Mouse (Mus musculus): ENCODE data around the gene Dchs1. TPM values are rescaled to one million over a fixed set of nuclear protein-coding genes. Genes with fewer than 3 reads are reported as not detected.

Dchs1 gene
- polyA plus RNA-seq (2012; rRNA removed) = 0.85 and 1.2 TPM in 2 replicates

DNA sequence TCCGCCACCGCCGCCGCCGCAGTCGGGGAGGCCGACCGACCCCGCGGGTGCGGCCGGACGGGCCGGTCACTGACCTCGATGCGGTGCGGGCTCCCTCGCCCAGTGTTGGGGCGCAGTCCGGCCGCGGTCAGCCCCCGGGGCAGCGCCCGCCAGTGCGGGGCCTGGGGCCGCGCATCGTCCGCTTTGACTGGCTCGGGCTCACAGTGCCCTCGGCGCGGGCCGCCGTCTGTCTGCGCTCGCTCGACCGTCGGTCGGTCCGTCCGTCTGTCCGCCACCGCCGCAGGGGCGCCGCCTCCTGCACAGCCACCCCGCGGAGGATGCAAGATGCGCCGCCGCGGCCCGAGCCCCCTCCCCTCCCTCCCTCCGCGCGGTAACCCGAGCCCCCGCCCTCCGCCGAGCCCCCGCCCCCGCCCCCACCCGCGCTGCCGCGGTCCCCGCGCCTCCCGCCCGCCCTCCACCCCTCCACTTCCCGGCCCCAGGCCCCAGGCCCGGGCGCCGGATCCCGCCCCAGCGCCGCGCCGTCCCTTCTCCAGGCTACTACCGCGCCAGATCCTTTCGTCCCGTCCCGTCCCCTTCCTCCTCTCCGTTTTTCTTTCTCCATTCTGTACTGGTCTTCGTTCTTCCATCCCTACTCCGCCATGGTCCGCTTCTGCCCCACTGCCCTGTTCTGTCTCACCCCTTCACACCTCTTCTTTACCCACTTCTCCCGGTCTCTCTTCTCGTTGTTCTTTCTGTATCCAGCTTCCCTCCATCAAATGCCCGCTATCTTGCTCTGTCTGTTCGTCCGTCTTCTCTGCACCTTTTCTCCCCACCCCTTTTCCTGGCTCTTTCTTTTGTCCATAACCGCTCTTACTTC, at the start of gene Dchs1:
Gene Dchs1 (minus strand): TSS at position 370 of the 856 bp plus-strand sequence.

DNA sequence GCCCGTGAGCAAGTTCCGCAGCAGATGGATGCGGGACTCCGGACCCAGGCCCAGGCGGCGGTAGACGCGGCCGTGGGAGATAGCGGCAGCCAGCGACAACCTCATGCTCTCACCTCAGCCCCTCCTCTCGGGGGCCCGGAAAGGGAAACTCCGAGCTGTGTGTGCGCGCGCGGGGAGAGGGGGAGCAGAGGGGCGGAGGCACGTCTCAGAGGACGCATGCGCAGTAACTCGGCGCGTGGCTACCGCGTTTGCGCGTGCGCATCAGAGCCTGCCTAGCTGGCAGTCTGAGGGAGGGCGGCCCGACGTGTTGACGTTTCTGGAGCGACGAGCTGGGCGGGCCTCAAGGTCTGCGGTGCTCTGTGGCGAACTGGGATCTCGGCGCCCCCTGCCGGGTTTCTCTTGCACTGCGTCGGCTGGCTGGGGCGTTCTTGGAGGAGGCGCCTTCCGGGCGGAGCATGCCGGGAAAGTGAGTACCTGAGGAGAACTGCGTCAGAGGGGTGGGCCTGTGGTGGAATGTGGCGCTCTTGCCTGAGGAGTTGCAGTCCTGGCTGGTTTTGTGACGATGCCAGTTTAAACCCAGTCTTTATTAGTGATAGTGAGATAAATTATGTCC, 23.5 kb upstream of the Dchs1 start, which contains the start of gene Mrpl17:
Gene Mrpl17 (minus strand): TSS at position 223 of the 613 bp plus-strand sequence.

DNA sequence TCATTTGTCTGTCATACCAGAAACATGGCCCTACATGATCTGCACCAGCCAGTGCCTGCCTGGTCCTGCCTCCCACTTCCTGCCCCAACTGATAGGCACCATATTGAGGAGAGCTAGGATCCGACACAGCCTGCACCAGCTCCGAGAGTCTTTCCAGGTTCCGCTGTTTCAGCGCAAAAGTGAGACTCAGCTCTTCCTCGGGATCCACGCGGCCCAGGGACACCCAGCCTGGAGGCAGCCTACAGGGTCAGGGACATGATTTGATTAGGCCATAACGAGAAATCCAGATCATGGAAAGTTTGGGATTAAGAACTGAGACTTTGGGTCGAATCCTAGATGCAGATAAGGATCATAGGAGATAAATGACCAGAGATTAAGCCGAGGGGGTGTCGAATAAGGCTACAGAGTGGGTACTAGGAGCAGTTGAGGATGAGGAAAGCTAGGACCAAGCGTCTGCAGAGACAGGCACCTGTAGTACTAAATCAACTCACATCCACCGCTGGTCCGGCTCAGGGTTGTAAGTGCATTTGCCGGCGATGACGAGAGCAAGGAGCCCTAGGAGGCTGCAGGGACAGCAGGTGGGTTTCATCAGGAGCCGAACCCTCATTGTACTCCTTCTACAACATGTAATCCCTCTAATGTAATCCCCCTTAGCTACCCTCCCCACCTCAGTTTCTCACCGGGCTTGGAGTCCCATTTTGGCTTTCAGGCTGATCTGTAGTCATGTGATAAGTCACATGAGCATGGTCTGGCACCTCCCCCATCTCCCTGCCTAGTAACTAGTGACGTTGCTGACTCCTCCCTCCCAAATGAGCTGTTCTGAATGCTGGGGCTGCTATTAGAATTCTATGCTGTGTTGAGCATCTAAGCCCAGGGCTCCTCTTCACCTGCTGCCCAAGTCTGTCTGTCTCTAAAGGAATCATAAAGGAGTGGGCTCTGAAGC, 35.7 kb downstream of the Dchs1 start, which contains the start of gene Tpp1:
Gene Tpp1 (minus strand): TSS at position 745 of the 943 bp plus-strand sequence.

GRCm38 (mm10) chr7:105743926-105744590, 43.4 kb downstream of the Dchs1 start, which contains the start of gene Taf10:
TSS of gene Taf10 (minus strand) at chr7:105744361.

DNA sequence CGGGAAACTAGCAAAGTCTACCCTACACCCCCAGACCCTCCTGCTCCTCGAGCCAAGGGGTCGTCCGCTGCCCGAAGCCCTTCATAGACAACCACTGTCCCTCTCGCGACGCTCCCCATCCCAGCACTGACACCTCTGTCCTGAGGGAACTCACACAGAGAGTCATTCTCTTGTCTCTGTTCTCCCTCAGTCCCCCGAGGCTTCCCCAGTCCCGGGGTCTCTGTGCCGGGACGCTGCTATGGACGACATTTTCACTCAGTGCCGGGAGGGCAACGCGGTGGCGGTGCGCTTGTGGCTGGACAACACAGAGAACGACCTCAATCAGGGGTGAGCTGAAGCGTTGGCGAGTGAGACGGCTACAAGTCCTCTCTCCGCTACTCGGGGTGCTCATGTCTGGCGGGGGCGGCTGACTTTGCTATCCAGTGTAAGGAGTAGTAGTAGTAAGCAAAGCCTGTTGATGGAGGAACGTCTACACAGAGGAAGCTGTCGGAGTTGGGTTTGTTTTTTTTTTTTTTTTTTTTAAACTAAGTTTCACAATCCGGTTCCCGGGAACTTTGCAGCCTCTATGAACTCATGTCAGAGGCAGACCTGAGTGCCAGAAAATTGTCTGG, 50.4 kb downstream of the Dchs1 start, which contains the start of gene Rrp8:
Gene Rrp8 (minus strand): TSS at position 475 of the 611 bp plus-strand sequence.

GRCm38 (mm10) chr7:105736264-105736901, 51.1 kb downstream of the Dchs1 start, which contains the start of gene Ilk:
TSS of gene Ilk (plus strand) at chr7:105736592.

Other genes with a start within 250 kb of the Dchs1 start
- 12.1 and 14.5 TPM in 2 replicates for gene Smpd1, start 233.3 kb downstream of the Dchs1 start, polyA plus RNA-seq (2012; rRNA removed)
- 1.8 and 2.2 TPM in 2 replicates for gene Apbb1, start 206.0 kb downstream of the Dchs1 start, polyA plus RNA-seq (2012; rRNA removed)
- gene Hpx, start 187.5 kb downstream of the Dchs1 start, polyA plus RNA-seq (2012; rRNA removed) = 798 and 850 TPM in 2 replicates
- 6.6 and 8.1 TPM in 2 replicates for gene Trim3, start 154.1 kb downstream of the Dchs1 start, polyA plus RNA-seq (2012; rRNA removed)
- 70.9 and 75.0 TPM in 2 replicates for gene Timm10b, start 147.6 kb downstream of the Dchs1 start, polyA plus RNA-seq (2012; rRNA removed)
- 15.7 and 16.9 TPM in 2 replicates for gene Arfip2, start 147.2 kb downstream of the Dchs1 start, polyA plus RNA-seq (2012; rRNA removed)
- gene Gm45799, start 147.1 kb downstream of the Dchs1 start, polyA plus RNA-seq (2012; rRNA removed) = 81.8 and 86.1 TPM in 2 replicates
- gene Dnhd1, start 136.8 kb downstream of the Dchs1 start, polyA plus RNA-seq (2012; rRNA removed) = 0.95 and 1.00 TPM in 2 replicates
- gene Ilk, start 51.1 kb downstream of the Dchs1 start, polyA plus RNA-seq (2012; rRNA removed) = 82.6 and 85.8 TPM in 2 replicates
- gene Rrp8, start 50.3 kb downstream of the Dchs1 start, polyA plus RNA-seq (2012; rRNA removed) = 6.2 and 7.0 TPM in 2 replicates
- gene Taf10, start 43.3 kb downstream of the Dchs1 start, polyA plus RNA-seq (2012; rRNA removed) = 138 and 148 TPM in 2 replicates
- 50.3 and 54.7 TPM in 2 replicates for gene Tpp1, start 35.4 kb downstream of the Dchs1 start, polyA plus RNA-seq (2012; rRNA removed)
- 182 and 196 TPM in 2 replicates for gene Mrpl17, start 23.4 kb upstream of the Dchs1 start, polyA plus RNA-seq (2012; rRNA removed)
- gene Gm4070, start 166.3 kb upstream of the Dchs1 start, polyA plus RNA-seq (2012; rRNA removed) = 2.1 and 3.1 TPM in 2 replicates

Measured in liver, embryonic 18 days (tissue).